Mouse (Mus musculus): ENCODE measurements around the gene Map3k10.

DNA sequence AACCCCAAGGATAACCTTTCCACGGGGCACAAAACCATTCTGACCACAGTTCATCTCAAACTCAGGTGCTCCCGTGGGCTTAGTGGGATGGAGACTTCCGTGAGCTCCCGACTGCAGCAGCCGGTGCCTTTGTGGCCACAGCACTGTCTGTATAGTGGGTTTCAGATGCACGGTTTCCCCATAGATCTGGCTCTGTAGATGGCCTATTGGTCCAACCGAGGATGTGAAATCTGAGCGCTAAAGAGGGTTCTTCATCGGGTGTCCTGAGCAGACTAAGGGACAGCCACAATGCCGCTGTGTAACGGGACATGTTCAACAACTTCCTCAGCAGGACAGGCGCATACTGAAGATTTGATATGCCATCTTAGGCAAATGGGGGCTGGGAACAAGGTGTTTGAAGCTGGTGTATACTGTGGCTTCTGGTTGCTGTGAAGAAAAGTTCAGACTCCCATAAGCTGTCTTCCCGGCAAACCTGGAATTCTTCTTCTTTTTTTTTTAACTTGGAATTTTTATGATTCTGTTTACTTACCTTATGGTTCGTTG is 13.9 kb upstream of the Map3k10 start:
- TF ChIP-seq CTCF (IDR thresholded peaks at IDR 0.05; ENCODE audit: low read depth), result no peak
- no peak for TF ChIP-seq EP300 (IDR thresholded peaks at IDR 0.05; ENCODE audit: low read depth)

Data from liver, postnatal 0 days (tissue).